In genomic region chr3:157717313-157717921, GRCm38 (mm10) we compare ENCODE assay signal across 8 mouse cellular contexts.
A peak's percentile ranks its signal among the peaks of the same experiment; 100 is the strongest.
DNase-seq lines count a peak whose midpoint lies in the region; ATAC-seq and TF ChIP-seq lines count a peak whose summit lies in the region.

No protein-coding gene starts in this region.

- no peaks in the 10 kb centered on the region for H3K36me3 ChIP-seq in C2C12 (ENCODE audit: control insufficient read depth, insufficient read depth)
- H3K36me3 ChIP-seq in kidney, embryonic 16.5 days (ENCODE audit: insufficient read depth, low read length): no peaks in the 10 kb centered on the region
- no peaks in the 10 kb centered on the region for H3K36me3 ChIP-seq in limb, embryonic 14.5 days (ENCODE audit: control insufficient read depth, insufficient read depth, low read length)
- H3K36me3 ChIP-seq in neural tube, embryonic 12.5 days: no peaks in the 10 kb centered on the region

- H3K27me3 ChIP-seq in C2C12 (ENCODE audit: control insufficient read depth, insufficient read depth, insufficient read length): no peaks in the 10 kb centered on the region
- H3K27me3 ChIP-seq in kidney, embryonic 16.5 days (ENCODE audit: insufficient read depth, low read length): no peaks in the 10 kb centered on the region; the same call in 1 of the 2 replicates
- no peaks in the 10 kb centered on the region for H3K27me3 ChIP-seq in limb, embryonic 14.5 days (ENCODE audit: control insufficient read depth, insufficient read depth, low read length)
- H3K27me3 ChIP-seq in neural tube, embryonic 12.5 days (replicated peaks): no peaks in the 10 kb centered on the region

- no peak overlapping the region for H3K4me3 ChIP-seq in C2C12 (ENCODE audit: insufficient read depth, poor library complexity, severe bottlenecking)
- H3K4me3 ChIP-seq in kidney, embryonic 16.5 days (ENCODE audit: low read length): no peak overlapping the region
- H3K4me3 ChIP-seq in limb, embryonic 14.5 days (replicated peaks; ENCODE audit: low read length): no peak overlapping the region
- H3K4me3 ChIP-seq in neural tube, embryonic 12.5 days: no peak overlapping the region

- DNase-seq in adrenal gland, adult 2 months: peak; percentile 62
- DNase-seq in embryo, embryonic 10.5 days (ENCODE audit: low spot score): peak; percentile 88
- DNase-seq in limb, embryonic 14.5 days (ENCODE audit: low spot score): peak; percentile 74
- peak; percentile 83 for DNase-seq in testis, postnatal 10 days (ENCODE audit: low spot score)

- H3K27ac ChIP-seq in kidney, embryonic 16.5 days (ENCODE audit: low read length): no peak overlapping the region
- no peak overlapping the region for H3K27ac ChIP-seq in limb, embryonic 14.5 days (replicated peaks; ENCODE audit: low read depth, low read length)
- H3K27ac ChIP-seq in neural tube, embryonic 12.5 days: no peak overlapping the region

- H3K9me3 ChIP-seq in kidney, embryonic 16.5 days (ENCODE audit: low read length): no peaks in the 10 kb centered on the region
- H3K9me3 ChIP-seq in limb, embryonic 14.5 days (ENCODE audit: control insufficient read depth, low read length): no peaks in the 10 kb centered on the region
- no peaks in the 10 kb centered on the region for H3K9me3 ChIP-seq in neural tube, embryonic 12.5 days

- ATAC-seq in granulocyte monocyte progenitor cell, adult 5-6 weeks (replicated peaks; ENCODE audit: poor library complexity, severe bottlenecking): peak; percentile 89
- ATAC-seq in kidney, embryonic 16.5 days (ENCODE audit: low FRiP score, low TSS enrichment): peak; percentile 88
- ATAC-seq in limb, embryonic 14.5 days (ENCODE audit: low FRiP score, low read depth): 0 out of 2 replicates have a peak, but pooled peaks have one; percentile 44
- peak; percentile 57 for ATAC-seq in neural tube, embryonic 12.5 days (ENCODE audit: low FRiP score, low read depth)

- WGBS in kidney, embryonic 16.5 days: 18% methylated on average over 7 of the region's 7 CpGs
- 19% methylated on average over 7 of the region's 7 CpGs for WGBS in limb, embryonic 14.5 days
- WGBS in neural tube, embryonic 12.5 days: 24% methylated on average over 7 of the region's 7 CpGs

- no peak overlapping the region for H3K4me2 ChIP-seq in kidney, embryonic 16.5 days (replicated peaks; ENCODE audit: low read depth, low read length)
- no peak overlapping the region for H3K4me2 ChIP-seq in limb, embryonic 14.5 days (replicated peaks; ENCODE audit: low read depth, low read length, severe bottlenecking)
- no peak overlapping the region for H3K4me2 ChIP-seq in neural tube, embryonic 12.5 days (replicated peaks)

- TF ChIP-seq CTCF in C2C12 (IDR thresholded peaks at IDR 0.05; ENCODE audit: control insufficient read depth, insufficient read depth, insufficient read length): peak; percentile 36

- no peak overlapping the region for H3ac ChIP-seq in C2C12 (ENCODE audit: control insufficient read depth, insufficient read length, low read depth)

- H3K79me3 ChIP-seq in C2C12 (ENCODE audit: low read depth): no peaks in the 10 kb centered on the region

- no peaks in the 10 kb centered on the region for H3K79me2 ChIP-seq in C2C12 (ENCODE audit: control insufficient read depth, insufficient read depth)

- no peaks in the 10 kb centered on the region for H3K4me1 ChIP-seq in kidney, embryonic 16.5 days (ENCODE audit: insufficient read depth, low read length)
- H3K4me1 ChIP-seq in limb, embryonic 14.5 days (ENCODE audit: control insufficient read depth, insufficient read depth, low read length): no peaks in the 10 kb centered on the region
- no peaks in the 10 kb centered on the region for H3K4me1 ChIP-seq in neural tube, embryonic 12.5 days

- no peak overlapping the region for H3K9ac ChIP-seq in kidney, embryonic 16.5 days (replicated peaks; ENCODE audit: low read length)
- H3K9ac ChIP-seq in limb, embryonic 14.5 days (ENCODE audit: low read depth, low read length, severe bottlenecking): no peak overlapping the region
- H3K9ac ChIP-seq in neural tube, embryonic 12.5 days: no peak overlapping the region

- no peak for TF ChIP-seq POLR2A in limb, embryonic 14.5 days (IDR thresholded peaks at IDR 0.05; ENCODE audit: borderline replicate concordance, extremely low read depth, insufficient read depth, insufficient read length)

TF ChIP-seq in C2C12, 6 proteins besides CTCF, POLR2A, EP300 and RAD21:
- TF ChIP-seq MAX (IDR thresholded peaks at IDR 0.05) (no peak), MYOG (IDR thresholded peaks at IDR 0.05; ENCODE audit: control insufficient read depth, extremely low read depth, insufficient read length) (no peak), MYOD1 (IDR thresholded peaks at IDR 0.05; ENCODE audit: control insufficient read depth, insufficient read length, low read depth) (no peak), FOSL1 (IDR thresholded peaks at IDR 0.05; ENCODE audit: insufficient read depth, low read length, poor library complexity, severe bottlenecking) (no peak), USF1 (IDR thresholded peaks at IDR 0.05; ENCODE audit: low read depth) (no peak), CEBPB (IDR thresholded peaks at IDR 0.05; ENCODE audit: low read depth) (no peak)
